Mouse (Mus musculus): ENCODE data around the gene Olfr801.

DNA sequence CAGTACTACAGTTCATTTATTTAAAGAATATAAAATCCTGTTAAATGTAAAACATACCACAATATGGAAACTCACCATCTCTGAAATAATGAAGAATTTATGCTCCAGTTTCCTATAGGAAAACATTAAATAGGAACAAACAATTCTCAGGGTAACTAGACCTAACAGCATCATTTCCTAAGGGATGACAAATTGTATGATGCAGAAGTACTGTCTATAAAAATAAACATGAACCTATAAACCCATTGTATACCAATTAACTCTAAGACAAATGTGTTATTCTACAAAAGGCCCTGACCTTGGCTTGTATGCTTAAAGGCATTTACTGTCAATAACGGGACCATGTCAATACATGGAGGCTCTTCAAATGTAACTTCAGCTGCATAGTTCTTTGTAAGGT, at the start of gene Olfr801:
- TF ChIP-seq CTCF (IDR thresholded peaks at IDR 0.05; ENCODE audit: borderline replicate concordance, insufficient read depth, low read depth, low read length) (no peak), POLR2A (IDR thresholded peaks at IDR 0.05; ENCODE audit: borderline replicate concordance, insufficient read depth, low read length) (no peak)
